Mouse (Mus musculus) neural tube, embryonic 14.5 days (tissue): ENCODE measurements around the gene Nup107. TPM values are rescaled to one million over a fixed set of nuclear protein-coding genes. Genes with fewer than 3 reads are reported as not detected.

Experiments used
- ATAC-seq: fragments of 200-750 bp; cut with Nextera tagmentation; 2 replicates; pipeline ENCODE4 v1.8.0; 2017; ENCODE audit warnings: low read depth, mild to moderate bottlenecking, moderate TSS enrichment, moderate library complexity
- H3K27ac ChIP-seq: fragments of 300-500 bp; sonication (generic); 2 replicates; pipeline ENCODE4 v1.5.1; 2014; ENCODE audit warnings: low read depth, mild to moderate bottlenecking, control low read depth, low read length, moderate library complexity, mixed read lengths
- H3K27me3 ChIP-seq: fragments of 300-500 bp; sonication (generic); 2 replicates; pipeline ENCODE4 v1.6.1; 2014; ENCODE audit warnings: low read length; ENCODE audit not compliant: control insufficient read depth, insufficient read depth
- H3K36me3 ChIP-seq: fragments of 300-500 bp; sonication (generic); 2 replicates; pipeline ENCODE4 v1.6.1; 2014; ENCODE audit warnings: low read length, mixed read lengths; ENCODE audit not compliant: control insufficient read depth, insufficient read depth
- H3K4me1 ChIP-seq: fragments of 300-500 bp; sonication (generic); 2 replicates; pipeline ENCODE4 v1.6.1; 2014; ENCODE audit warnings: low read length; ENCODE audit not compliant: control insufficient read depth, insufficient read depth
- H3K4me2 ChIP-seq: fragments of 300-500 bp; sonication (generic); 2 replicates; pipeline ENCODE4 v1.6.1; 2014; ENCODE audit warnings: mild to moderate bottlenecking, low read depth, low read length, control low read depth
- H3K4me3 ChIP-seq: fragments of 300-500 bp; sonication (generic); 2 replicates; pipeline ENCODE4 v1.5.1; 2014; ENCODE audit warnings: low read depth, low read length, control low read depth, mixed read lengths
- H3K9ac ChIP-seq: fragments of 300-500 bp; sonication (generic); replicated peaks from 2 replicates; pipeline ENCODE4 v1.6.1; 2014; ENCODE audit warnings: low read depth, mild to moderate bottlenecking, control low read depth, low read length, mixed read lengths
- H3K9me3 ChIP-seq: fragments of 300-500 bp; sonication (generic); 2 replicates; pipeline ENCODE4 v1.6.1; 2016; ENCODE audit warnings: low read length; ENCODE audit not compliant: control insufficient read depth
- WGBS: fragments of 180-500 bp; shearing (Covaris S2); extraction: QIAGEN DNeasy Blood & Tissue Kit; methylation state at CpG from one replicate; pipeline ENCODE4 v1.1.7; 2014; 5-methylcytosine and 5-hydroxymethylcytosine counted together
- polyA plus RNA-seq: library from polyadenylated mRNA; unstranded; fragments of >200 nt; fragmentation: Nextera tagmentation; extraction: Ambion mirVana; gene quantifications from 2 replicates; pipeline ENCODE4 v1.2.1, GENCODE M21; 2014

Gene Nup107
- polyA plus RNA-seq, 1 experiment from 2014 or later: 34.5 TPM

DNA sequence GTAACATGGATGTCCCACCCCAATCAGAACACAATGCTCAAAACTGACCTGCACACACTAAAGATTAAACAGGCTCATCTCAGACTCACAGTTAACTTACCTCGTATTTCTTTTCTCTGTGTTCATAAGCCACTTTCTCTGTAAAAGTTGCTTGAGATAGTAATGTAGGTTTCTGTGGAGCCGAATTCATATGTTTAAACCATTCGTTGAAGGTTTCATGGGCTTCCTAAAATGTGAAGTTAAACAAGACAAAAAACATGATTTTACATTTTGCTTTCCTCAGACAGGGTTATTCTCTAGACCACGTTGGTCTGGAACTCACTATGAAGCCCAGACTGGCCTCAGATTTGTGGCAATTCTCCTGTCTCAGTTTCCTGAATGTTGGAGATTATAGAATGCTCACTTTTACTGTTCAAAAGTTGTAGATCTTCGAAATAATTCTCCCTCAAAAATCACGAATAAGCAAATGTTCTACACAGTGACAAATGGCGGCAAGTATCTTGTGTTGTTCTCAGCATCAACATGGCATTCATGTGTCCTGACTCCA, 34.6 kb downstream of the Nup107 start:
- 97% methylated on average over 7 of the region's 7 CpGs for whole genome bisulfite sequencing
- Histone ChIP-seq H3K36me3 (peaks cover 61% of the 10 kb centered on the region), H3K9ac (no peak overlapping the region), H3K9me3 (no peaks in the 10 kb centered on the region), H3K4me3 (no peak overlapping the region), H3K27ac (no peak overlapping the region), H3K4me2 (no peak overlapping the region), H3K4me1 (no peaks in the 10 kb centered on the region), H3K27me3 (no peaks in the 10 kb centered on the region)
- no peak for ATAC-seq

DNA sequence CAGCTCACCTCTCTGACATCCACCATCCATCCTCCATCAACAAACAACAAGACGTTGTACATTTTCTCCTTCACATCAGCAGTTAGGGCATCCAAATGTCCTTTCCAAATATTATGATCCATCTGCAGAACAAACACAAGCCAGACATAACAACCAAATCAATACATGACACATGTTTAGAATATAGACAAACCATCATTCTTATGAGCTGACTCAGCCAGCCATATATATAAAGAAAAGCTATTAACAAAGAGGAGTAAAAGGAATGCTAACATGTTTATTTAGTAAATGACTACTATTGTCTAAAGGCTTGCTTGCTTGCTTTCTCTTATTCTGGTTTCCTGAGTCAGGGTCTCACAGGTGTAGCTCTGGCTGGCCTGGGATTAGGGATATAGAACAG, 35.2 kb downstream of the Nup107 start:
- WGBS: 94% methylated on average over 1 of the region's 1 CpGs
- no peak for ATAC-seq
- Histone ChIP-seq H3K9ac (no peak overlapping the region), H3K9me3 (no peaks in the 10 kb centered on the region), H3K27ac (no peak overlapping the region), H3K36me3 (peaks cover 60% of the 10 kb centered on the region), H3K27me3 (no peaks in the 10 kb centered on the region), H3K4me3 (no peak overlapping the region), H3K4me1 (no peaks in the 10 kb centered on the region), H3K4me2 (no peak overlapping the region)

DNA sequence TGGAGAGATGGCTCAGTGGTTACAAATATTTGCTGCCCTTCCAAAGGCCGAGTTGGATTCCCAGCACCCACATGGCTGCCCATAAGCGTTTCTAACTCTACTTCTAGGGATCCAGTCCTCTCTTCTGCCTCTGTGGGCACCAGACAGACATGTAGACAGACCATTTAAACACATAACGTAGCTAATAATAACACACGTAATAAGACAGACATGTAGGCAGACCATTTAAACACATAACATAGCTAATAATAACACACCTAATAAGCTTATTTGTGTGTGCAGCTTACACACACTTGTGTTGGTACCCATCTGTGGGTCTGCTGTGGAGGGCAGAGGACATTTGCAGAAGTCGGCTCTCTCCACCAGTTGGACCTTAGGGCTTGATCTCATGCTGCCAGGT, 35.7 kb downstream of the Nup107 start:
- WGBS: 96% methylated on average over 5 of the region's 5 CpGs
- peaks cover 56% of the 10 kb centered on the region for H3K36me3 ChIP-seq

DNA sequence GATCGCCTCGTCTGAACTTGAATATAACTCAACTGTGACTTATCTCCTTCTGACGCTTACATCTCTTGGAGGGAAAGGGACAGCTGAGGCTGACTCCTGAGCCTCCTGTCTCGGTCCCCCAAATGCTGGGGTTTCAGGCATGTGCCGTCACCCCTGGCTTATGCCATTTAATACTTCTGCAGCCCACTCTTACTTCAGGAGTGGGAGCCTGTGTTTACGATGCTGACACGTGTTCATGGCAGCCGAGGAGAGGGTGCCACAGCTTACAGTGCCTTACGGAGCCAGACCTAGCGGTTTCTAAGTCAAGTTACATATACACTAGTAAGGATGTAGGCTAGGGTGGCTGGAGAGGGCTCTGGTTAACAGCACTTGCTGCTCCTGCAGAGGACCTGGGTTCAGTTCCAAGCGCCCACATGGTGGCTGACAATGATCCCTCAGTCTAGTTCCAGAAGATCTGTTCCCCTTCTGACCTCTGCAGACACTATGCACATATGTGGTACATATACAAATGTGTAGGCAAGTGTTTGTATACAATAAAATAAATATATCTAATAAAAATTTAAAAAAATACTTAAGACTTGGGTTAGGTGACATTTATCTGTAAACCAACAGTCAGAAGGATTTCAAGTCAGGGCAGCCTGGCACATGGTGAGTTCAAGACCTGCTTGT, 36.6 kb downstream of the Nup107 start:
- WGBS: 94% methylated on average over 11 of the region's 11 CpGs
- Histone ChIP-seq H3K4me1 (no peaks in the 10 kb centered on the region), H3K27ac (no peak overlapping the region), H3K36me3 (peaks cover 47% of the 10 kb centered on the region), H3K4me3 (no peak overlapping the region), H3K27me3 (no peaks in the 10 kb centered on the region), H3K9ac (no peak overlapping the region), H3K9me3 (no peaks in the 10 kb centered on the region), H3K4me2 (no peak overlapping the region)
- no peak for ATAC-seq

More for the DNA sequence above, 35.7 kb downstream of the Nup107 start:
- Histone ChIP-seq H3K27me3 (no peaks in the 10 kb centered on the region), H3K4me1 (no peaks in the 10 kb centered on the region), H3K4me3 (no peak overlapping the region), H3K4me2 (no peak overlapping the region), H3K9me3 (no peaks in the 10 kb centered on the region), H3K27ac (no peak overlapping the region), H3K9ac (no peak overlapping the region)
- ATAC-seq: no peak

DNA sequence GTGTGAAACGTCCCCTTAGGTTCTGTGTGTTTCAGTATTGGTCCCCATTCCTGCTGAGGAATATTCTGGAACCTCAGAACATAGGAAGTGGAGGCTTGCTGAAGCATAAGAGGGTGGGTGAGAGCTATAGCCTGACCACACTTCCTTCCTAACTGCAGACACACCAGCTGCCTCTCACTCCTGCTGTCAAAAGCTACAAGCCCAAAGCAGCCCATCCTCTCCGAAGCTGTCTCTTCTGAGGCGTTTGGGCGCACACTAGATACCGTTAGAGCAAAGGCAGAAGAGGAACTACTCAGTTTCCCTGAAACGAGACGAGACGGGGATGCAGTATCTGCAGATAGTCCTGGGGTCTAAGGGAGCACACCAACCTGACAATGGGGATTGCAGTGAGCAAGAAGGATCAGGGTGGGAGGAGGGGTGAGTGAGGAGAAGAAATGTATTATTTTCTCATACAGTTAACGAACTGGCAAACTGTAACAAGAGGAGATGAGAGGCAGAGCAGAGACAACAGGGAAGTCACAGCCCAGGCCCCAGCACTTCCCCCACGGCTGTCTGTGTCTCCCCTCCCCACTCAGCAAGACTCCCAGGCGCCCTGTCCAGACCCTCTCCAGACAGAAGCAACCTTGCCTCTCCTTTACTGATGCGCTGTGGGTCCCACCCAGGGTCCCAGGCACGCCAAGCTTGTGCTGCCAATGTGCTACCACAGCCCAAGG, 37.3 kb downstream of the Nup107 start:
- no peak for ATAC-seq
- WGBS: 90% methylated on average over 13 of the region's 13 CpGs

DNA sequence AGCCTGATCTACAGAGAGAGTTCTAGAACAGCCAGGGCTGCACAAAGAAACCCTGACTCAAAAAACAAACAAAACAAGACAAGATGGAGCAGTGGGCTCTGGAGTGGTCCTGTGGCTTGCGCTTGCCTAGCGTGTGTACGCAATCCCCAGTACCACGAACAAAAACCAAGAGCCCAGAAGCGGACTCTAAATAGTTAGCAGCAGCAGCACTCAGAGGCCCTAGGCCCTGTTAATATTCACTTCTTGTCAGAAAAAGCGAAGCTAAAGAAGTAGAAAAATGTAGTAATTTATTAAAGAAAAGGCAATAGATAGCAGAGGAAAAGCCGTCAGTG, 37.9 kb downstream of the Nup107 start:
- WGBS: 94% methylated on average over 7 of the region's 7 CpGs
- Histone ChIP-seq H3K4me2 (no peak overlapping the region), H3K9me3 (no peaks in the 10 kb centered on the region), H3K36me3 (peaks cover 44% of the 10 kb centered on the region), H3K4me3 (no peak overlapping the region), H3K27ac (no peak overlapping the region), H3K27me3 (no peaks in the 10 kb centered on the region), H3K9ac (no peak overlapping the region), H3K4me1 (no peaks in the 10 kb centered on the region)
- no peak for ATAC-seq

More for the DNA sequence above, 37.3 kb downstream of the Nup107 start:
- Histone ChIP-seq H3K4me1 (no peaks in the 10 kb centered on the region), H3K9me3 (no peaks in the 10 kb centered on the region), H3K4me2 (no peak overlapping the region), H3K27me3 (no peaks in the 10 kb centered on the region), H3K27ac (no peak overlapping the region), H3K4me3 (no peak overlapping the region), H3K36me3 (peaks cover 43% of the 10 kb centered on the region), H3K9ac (no peak overlapping the region)

DNA sequence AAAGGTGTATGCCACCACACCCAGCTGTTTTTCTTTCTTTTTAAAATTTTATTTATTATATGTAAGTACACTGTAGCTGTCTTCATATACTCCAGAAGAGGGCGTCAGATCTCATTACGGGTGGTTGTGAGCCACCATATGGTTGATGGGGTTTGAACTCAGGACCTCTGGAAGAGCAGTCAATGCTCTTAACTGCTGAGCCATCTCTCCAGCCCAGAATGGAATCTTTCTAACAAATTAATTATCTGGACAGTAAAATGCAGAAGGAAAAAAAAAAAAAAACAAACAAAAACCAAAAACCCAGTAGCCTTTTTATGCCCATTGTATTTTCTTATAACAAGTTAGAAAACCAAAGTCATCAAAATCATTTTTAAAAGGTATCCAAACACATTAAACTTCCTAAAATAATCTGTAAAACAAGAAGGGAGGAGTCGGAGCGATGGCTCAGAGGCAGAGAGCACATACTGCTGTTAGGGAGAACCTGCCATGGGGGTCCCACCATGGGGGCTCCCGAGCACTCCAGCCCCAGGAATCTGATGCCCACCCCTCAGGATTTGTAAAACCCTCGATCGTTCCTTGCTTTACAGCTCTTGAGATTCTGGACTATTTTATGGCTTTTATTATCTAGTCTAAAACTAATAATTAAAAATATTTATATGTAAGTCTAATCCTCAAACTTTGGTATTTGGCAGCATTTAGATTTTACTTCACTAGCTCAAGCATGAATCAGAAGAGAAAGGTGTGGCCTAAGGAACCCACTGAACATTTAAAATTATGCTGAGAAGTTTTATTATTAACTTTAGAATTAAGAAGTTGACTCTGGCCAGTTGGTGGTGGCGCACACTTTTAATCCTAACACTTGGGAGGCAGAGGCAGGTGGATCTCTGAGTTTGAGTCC, 38.5 kb downstream of the Nup107 start:
- H3K4me2 ChIP-seq: no peak overlapping the region
- no peak overlapping the region for H3K4me3 ChIP-seq
- H3K4me1 ChIP-seq: no peaks in the 10 kb centered on the region
- 96% methylated on average over 8 of the region's 8 CpGs for WGBS
- no peak overlapping the region for H3K9ac ChIP-seq
- no peak overlapping the region for H3K27ac ChIP-seq
- H3K27me3 ChIP-seq: no peaks in the 10 kb centered on the region
- H3K36me3 ChIP-seq: peaks cover 39% of the 10 kb centered on the region
- no peak for ATAC-seq
- no peaks in the 10 kb centered on the region for H3K9me3 ChIP-seq

DNA sequence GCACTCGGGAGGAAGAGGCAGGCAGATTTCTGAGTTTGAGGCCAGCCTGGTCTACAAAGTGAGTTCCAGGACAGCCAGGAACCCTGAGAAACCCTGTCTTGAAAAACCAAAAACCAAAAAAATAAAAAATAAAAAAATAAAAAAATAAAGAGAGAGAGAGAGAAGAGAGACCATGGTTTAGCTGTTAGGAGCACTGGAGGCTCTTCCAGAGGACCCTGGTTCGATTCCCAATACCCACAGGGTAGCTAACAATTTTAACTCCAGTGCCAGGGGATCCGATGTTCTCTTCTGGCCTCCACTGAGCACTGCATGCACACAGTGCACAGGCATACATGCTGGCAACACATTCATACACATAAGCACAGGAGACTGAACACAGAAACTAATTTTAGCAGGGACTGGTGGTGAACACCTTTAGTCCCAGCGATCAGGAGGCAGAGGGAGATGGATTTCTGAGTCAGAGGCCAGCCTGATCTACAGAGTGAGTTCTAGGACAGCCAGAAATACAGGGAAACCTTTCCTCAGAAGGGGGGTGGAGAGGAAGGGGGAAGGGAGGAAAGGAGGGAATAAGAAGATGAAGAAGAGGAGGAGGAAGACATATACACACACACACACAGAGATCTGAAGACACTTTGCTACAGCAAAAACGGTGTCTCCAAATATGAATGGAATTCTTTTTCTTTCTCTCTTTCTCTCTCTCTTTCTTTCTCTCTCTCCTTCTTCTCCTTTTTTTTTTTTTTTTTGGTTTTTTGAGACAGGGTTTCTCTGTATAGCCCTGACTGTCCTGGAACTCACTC, 39.5 kb downstream of the Nup107 start:
- Histone ChIP-seq H3K4me2 (no peak overlapping the region), H3K27ac (no peak overlapping the region), H3K36me3 (peaks cover 33% of the 10 kb centered on the region), H3K9me3 (no peaks in the 10 kb centered on the region), H3K4me1 (no peaks in the 10 kb centered on the region), H3K27me3 (no peaks in the 10 kb centered on the region), H3K9ac (no peak overlapping the region), H3K4me3 (no peak overlapping the region)
- ATAC-seq: no peak
- 94% methylated on average over 5 of the region's 5 CpGs for WGBS
